Mouse (Mus musculus): ENCODE data around the gene Gm13306. TPM values are rescaled to one million over a fixed set of nuclear protein-coding genes. Genes with fewer than 3 reads are reported as not detected.
"Not testable (repeated sequence)": the region's sequence is repeated elsewhere in the genome, so short reads cannot be mapped to it uniquely, and the experiment has no call there.

Gm13306 gene
- 3.1 and 3.2 TPM in 2 replicates for polyA plus RNA-seq (2014; fragmentation: Nextera tagmentation; extraction: Ambion mirVana)

DNA sequence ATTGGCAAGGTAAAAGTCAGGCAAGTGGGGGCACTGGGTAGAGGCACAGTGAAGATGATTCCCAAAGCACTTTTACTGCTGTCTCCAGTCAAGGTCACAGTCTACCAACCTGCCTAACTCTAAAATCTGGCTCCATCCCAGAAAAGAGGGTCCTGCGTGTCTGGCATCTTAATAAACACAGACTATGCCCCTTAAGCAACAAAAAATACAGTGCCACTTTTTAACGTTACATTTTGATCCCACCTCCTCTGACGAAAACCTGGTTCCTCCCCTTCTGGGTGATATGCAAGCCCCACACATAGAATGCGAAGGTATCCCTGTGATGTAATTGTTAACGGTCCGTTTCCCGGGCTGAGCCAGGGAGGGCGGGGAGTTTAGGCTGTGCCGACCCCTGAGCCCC, at the start of gene Gm13306:
Gene Gm13306, plus strand, starts transcription at position 301 of the 400 bp plus-strand sequence.
- not testable (repeated sequence) for H3K9me3 ChIP-seq (ENCODE audit: control insufficient read depth, low read length); ATAC-seq (ENCODE audit: low FRiP score); DNase-seq (ENCODE audit: low spot score); H3K9ac ChIP-seq; H3K36me3 ChIP-seq (replicated peaks; ENCODE audit: control insufficient read depth, insufficient read depth); H3K4me3 ChIP-seq (replicated peaks; ENCODE audit: low read length); H3K4me2 ChIP-seq (replicated peaks); H3K27ac ChIP-seq; H3K27me3 ChIP-seq (ENCODE audit: control insufficient read depth, insufficient read depth, low read length); H3K4me1 ChIP-seq (replicated peaks; ENCODE audit: control insufficient read depth, insufficient read depth, low read length)
- WGBS: no CpG with 5 or more reads among the region's 9 CpGs

DNA sequence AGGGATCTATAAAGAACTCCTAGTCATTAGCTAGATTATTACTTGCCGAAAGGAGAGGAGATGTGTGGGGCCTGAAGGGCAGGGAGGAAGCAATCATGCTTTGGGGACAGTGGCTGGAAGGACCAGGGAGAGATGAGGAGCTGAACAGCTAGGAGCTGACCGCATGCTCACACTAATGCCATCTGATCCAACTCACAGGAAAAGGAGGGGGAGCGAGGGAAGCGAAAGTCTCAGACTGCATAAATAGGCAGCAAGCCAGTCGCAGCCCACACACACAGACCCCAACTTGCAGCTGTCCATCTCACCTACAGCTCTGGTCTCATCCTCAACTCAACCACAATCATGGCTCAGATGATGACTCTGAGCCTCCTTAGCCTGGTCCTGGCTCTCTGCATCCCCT, 38.7 kb upstream of the Gm13306 start, which contains the start of gene Gm13304:
Gene Gm13304, plus strand, starts transcription at position 301 of the 400 bp plus-strand sequence.
- ATAC-seq (ENCODE audit: low FRiP score); H3K4me3 ChIP-seq (replicated peaks; ENCODE audit: low read length); H3K9me3 ChIP-seq (ENCODE audit: control insufficient read depth, low read length); H3K27me3 ChIP-seq (ENCODE audit: control insufficient read depth, insufficient read depth, low read length); DNase-seq (ENCODE audit: low spot score); H3K36me3 ChIP-seq (replicated peaks; ENCODE audit: control insufficient read depth, insufficient read depth); H3K4me2 ChIP-seq (replicated peaks); H3K4me1 ChIP-seq (replicated peaks; ENCODE audit: control insufficient read depth, insufficient read depth, low read length); H3K9ac ChIP-seq; H3K27ac ChIP-seq: not testable (repeated sequence)
- no CpG with 5 or more reads among the region's 5 CpGs for WGBS

DNA sequence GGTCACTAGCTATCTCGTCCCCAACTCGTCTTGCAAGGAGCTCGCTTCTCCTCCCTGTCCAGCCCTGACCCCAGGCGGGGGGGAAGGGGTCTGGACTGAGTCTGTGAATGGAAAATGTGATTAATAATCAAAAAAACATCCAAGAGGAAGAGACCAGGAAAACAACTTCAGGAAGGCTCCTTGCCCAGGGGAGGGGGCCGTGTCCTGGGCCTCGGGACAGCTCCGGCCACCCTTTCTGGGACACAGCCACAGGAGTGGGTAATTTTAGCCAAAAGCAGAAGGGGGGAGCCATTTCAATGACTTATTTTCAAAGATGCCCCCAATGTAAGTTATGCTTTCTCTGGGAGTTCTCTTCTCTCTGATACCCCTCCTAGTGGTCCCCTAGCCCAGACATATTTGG, 15.3 kb downstream of the Gm13306 start, which contains the start of gene Gm13305:
Gene Gm13305, minus strand, starts transcription at position 101 of the 400 bp plus-strand sequence.
- H3K4me3 ChIP-seq (replicated peaks; ENCODE audit: low read length): not testable (repeated sequence)
- WGBS: no CpG with 5 or more reads among the region's 7 CpGs

DNA sequence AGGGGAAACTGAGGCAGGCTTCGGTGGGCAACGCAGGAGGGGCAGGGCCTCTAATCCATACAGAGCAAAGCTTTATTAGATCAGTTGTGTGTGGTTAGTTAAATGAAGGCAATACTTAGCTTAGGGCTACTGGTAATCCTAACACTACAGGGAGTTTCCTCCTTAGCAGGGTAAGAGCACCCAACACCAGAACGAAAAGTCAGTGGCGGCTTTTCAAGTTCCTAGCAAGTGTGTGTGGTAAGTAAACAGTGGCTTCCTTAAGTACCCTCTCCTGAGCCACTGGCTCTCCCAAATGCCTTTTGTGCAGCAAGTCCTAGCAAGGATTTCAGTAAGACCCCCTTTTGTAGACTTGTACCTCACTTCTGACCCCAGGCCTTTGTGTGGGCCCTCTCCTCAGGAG, 25.0 kb downstream of the Gm13306 start:
- not testable (repeated sequence) for H3K4me3 ChIP-seq (replicated peaks; ENCODE audit: low read length); DNase-seq (ENCODE audit: low spot score); H3K27me3 ChIP-seq (ENCODE audit: control insufficient read depth, insufficient read depth, low read length); H3K27ac ChIP-seq; H3K4me2 ChIP-seq (replicated peaks); H3K9ac ChIP-seq; H3K9me3 ChIP-seq (ENCODE audit: control insufficient read depth, low read length); H3K36me3 ChIP-seq (replicated peaks; ENCODE audit: control insufficient read depth, insufficient read depth); H3K4me1 ChIP-seq (replicated peaks; ENCODE audit: control insufficient read depth, insufficient read depth, low read length); ATAC-seq (ENCODE audit: low FRiP score)
- no CpG with 5 or more reads among the region's 4 CpGs for WGBS

More for the DNA sequence above, 15.3 kb downstream of the Gm13306 start, which contains the start of gene Gm13305:
- not testable (repeated sequence) for H3K36me3 ChIP-seq (replicated peaks; ENCODE audit: control insufficient read depth, insufficient read depth); H3K4me2 ChIP-seq (replicated peaks); ATAC-seq (ENCODE audit: low FRiP score); H3K9ac ChIP-seq; H3K27ac ChIP-seq; H3K9me3 ChIP-seq (ENCODE audit: control insufficient read depth, low read length); H3K27me3 ChIP-seq (ENCODE audit: control insufficient read depth, insufficient read depth, low read length); H3K4me1 ChIP-seq (replicated peaks; ENCODE audit: control insufficient read depth, insufficient read depth, low read length); DNase-seq (ENCODE audit: low spot score)

DNA sequence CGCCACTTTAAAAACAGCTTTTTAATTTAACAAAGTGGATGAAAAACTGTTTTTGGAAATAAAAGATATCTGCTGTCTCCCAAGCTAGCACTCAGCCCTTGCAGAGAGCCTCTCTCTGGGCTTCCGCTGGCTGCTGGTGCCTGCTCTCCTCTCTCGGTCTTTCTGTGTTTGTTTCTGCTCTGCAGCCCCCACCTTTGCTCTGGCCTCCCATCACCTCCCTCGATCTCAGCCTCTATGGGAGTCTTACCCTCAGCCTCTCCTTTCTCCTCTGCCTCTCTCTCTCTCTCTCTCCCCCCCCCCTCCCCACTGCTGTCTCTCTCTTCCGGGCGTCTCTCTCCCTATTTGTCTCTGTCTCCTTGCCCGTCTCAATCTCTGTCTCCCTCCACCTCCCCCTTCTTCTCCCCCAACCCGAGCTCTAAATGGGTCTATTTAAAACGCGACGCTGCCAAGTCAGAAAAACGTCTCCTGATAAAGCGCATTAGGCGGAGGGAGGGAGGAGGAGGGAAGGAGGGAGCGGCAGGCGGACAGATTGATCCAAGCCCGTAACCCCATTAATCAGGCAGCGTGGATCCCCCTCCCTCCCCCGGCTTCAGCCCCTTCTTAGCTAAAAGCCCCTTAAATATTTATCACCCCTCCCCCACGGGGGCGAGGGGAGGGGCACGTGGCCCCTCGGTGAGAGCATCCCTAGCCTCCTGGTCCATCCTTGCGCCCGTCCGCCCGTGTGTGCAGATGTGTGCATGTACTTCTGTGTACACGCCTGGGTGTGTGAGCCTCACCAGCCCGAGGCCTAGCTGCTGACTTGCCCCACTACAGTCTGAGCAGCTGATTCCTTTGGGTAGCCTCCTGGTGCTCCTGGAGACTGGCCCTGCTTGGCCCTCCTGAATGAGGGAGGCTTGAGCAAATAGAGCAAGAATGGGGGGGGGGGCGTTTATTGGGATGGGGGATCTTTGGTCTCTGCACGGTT, 30.3 kb downstream of the Gm13306 start:
- not testable (repeated sequence) for H3K27ac ChIP-seq; H3K9me3 ChIP-seq (ENCODE audit: control insufficient read depth, low read length); DNase-seq (ENCODE audit: low spot score); H3K4me2 ChIP-seq (replicated peaks); H3K36me3 ChIP-seq (replicated peaks; ENCODE audit: control insufficient read depth, insufficient read depth); H3K4me3 ChIP-seq (replicated peaks; ENCODE audit: low read length); H3K4me1 ChIP-seq (replicated peaks; ENCODE audit: control insufficient read depth, insufficient read depth, low read length); H3K27me3 ChIP-seq (ENCODE audit: control insufficient read depth, insufficient read depth, low read length); H3K9ac ChIP-seq
- no CpG with 5 or more reads among the region's 31 CpGs for WGBS
- ATAC-seq (ENCODE audit: low FRiP score): peak; percentile 65; the same call in 1 of the 2 replicates

DNA sequence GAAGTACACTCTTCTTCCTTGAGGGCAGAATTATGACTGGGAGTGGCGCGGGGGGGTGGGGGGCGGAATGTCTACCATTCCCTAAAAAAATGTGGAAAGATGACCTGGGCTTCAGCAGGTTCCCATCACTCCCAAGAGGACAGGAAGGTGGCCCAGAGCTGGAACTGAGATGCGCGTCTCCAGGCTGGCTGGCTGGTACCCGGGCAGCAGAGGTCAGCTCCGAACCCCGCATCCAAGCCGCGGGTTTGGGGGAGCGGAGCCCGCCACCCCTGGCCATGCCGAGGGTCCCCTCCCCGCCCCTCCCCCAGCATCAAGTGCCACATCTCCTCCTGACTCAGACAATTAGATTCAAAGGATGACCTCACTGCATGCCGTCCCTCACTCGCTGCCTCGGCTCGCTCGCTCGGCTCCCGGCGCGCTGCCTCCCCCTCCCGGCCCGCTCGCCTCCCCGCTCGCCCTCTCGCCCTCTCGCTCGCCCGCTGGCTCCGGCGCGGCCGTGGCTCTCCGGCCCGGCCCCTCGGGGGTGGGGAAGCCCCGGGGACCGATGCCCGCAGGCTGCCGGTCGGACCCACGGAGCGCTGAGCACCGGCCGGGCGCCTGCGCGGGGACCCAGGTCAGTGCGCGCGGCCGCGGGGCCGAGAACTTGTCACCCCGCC, 31.2 kb downstream of the Gm13306 start:
- H3K36me3 ChIP-seq (replicated peaks; ENCODE audit: control insufficient read depth, insufficient read depth); H3K27me3 ChIP-seq (ENCODE audit: control insufficient read depth, insufficient read depth, low read length); DNase-seq (ENCODE audit: low spot score); H3K27ac ChIP-seq; H3K4me1 ChIP-seq (replicated peaks; ENCODE audit: control insufficient read depth, insufficient read depth, low read length); H3K9me3 ChIP-seq (ENCODE audit: control insufficient read depth, low read length); H3K9ac ChIP-seq; H3K4me2 ChIP-seq (replicated peaks); H3K4me3 ChIP-seq (replicated peaks; ENCODE audit: low read length): not testable (repeated sequence)
- no CpG with 5 or more reads among the region's 58 CpGs for WGBS
- ATAC-seq (ENCODE audit: low FRiP score): peak; percentile 24; the same call in 1 of the 2 replicates

DNA sequence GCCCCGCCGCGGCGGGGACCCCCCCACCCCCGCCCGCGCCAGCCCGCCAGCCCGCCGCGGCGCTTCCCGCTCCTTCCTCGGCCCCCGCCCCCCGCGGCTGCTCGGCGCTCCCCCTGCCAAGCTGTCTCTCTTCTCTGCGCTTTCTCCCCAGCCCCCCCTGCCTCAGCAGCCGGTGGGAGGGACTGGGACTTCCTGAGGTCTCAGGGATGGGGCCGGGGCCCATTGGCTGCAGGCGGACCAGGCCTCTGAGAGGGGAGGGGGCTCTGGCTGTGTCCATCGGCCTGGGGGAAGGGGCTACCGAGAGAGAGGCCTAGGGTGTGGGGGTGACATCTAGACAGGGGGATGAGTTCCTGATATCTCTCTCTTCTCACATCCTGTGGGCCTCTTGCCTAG, 31.7 kb downstream of the Gm13306 start:
- not testable (repeated sequence) for H3K4me2 ChIP-seq (replicated peaks); H3K27me3 ChIP-seq (ENCODE audit: control insufficient read depth, insufficient read depth, low read length); DNase-seq (ENCODE audit: low spot score); H3K27ac ChIP-seq; H3K4me1 ChIP-seq (replicated peaks; ENCODE audit: control insufficient read depth, insufficient read depth, low read length); H3K4me3 ChIP-seq (replicated peaks; ENCODE audit: low read length); H3K9ac ChIP-seq; H3K36me3 ChIP-seq (replicated peaks; ENCODE audit: control insufficient read depth, insufficient read depth); H3K9me3 ChIP-seq (ENCODE audit: control insufficient read depth, low read length)
- ATAC-seq (ENCODE audit: low FRiP score): peak; percentile 70; the same call in 1 of the 2 replicates
- whole genome bisulfite sequencing: no CpG with 5 or more reads among the region's 25 CpGs

Measured in hindbrain, embryonic 14.5 days (tissue).